Mouse (Mus musculus): ENCODE data around the gene Slco2b1. TPM values are rescaled to one million over a fixed set of nuclear protein-coding genes. Genes with fewer than 3 reads are reported as not detected.

Gene Slco2b1
- polyA plus RNA-seq, 1 experiment from 2014 or later: 4.0 TPM

Other genes with a start within 250 kb of the Slco2b1 start
- gene Klhl35, start 245.3 kb downstream of the Slco2b1 start, polyA plus RNA-seq (2015; fragmentation: Nextera tagmentation; extraction: Ambion mirVana): 0.24 and 0.30 TPM in 2 replicates
- gene Rps3, start 227.6 kb downstream of the Slco2b1 start, polyA plus RNA-seq (2015; fragmentation: Nextera tagmentation; extraction: Ambion mirVana): 818 and 826 TPM in 2 replicates
- 20.6 and 20.9 TPM in 2 replicates for gene Arrb1, start 175.9 kb downstream of the Slco2b1 start, polyA plus RNA-seq (2015; fragmentation: Nextera tagmentation; extraction: Ambion mirVana)
- gene Tpbgl, start 84.2 kb downstream of the Slco2b1 start, polyA plus RNA-seq (2015; fragmentation: Nextera tagmentation; extraction: Ambion mirVana): 0.92 and 1.1 TPM in 2 replicates
- not detected in 2 replicates for gene Olfr520, start 18.9 kb upstream of the Slco2b1 start, polyA plus RNA-seq (2015; fragmentation: Nextera tagmentation; extraction: Ambion mirVana)
- gene Olfr521, start 52.2 kb upstream of the Slco2b1 start, polyA plus RNA-seq (2015; fragmentation: Nextera tagmentation; extraction: Ambion mirVana): not detected in 2 replicates
- gene Neu3, start 117.1 kb upstream of the Slco2b1 start, polyA plus RNA-seq (2015; fragmentation: Nextera tagmentation; extraction: Ambion mirVana): 6.8 and 9.0 TPM in 2 replicates
- 0.28 and 0.54 TPM in 2 replicates for gene Xrra1, start 147.8 kb upstream of the Slco2b1 start, polyA plus RNA-seq (2015; fragmentation: Nextera tagmentation; extraction: Ambion mirVana)
- gene Spcs2, start 152.1 kb upstream of the Slco2b1 start, polyA plus RNA-seq (2015; fragmentation: Nextera tagmentation; extraction: Ambion mirVana): 397 and 399 TPM in 2 replicates